Mouse (Mus musculus) gastrocnemius, adult 8-10 months (tissue): ENCODE data around the gene Spdye4c. TPM values are rescaled to one million over a fixed set of nuclear protein-coding genes. Genes with fewer than 3 reads are reported as not detected.

Source experiments
- DNase-seq, 2 experiments: peaks; one replicate each; pipeline ENCODE4 v3.0.0; 2022; ENCODE audit warnings: low spot score in 2 of 2
- total RNA-seq, 4 experiments: library from RNA; stranded (reverse); gene quantifications; 2 replicates each; pipeline ENCODE4 v1.2.4; 2022

The Spdye4c gene
- total RNA-seq: not detected

GRCm38 (mm10) chr2:128590909-128591308, at the start of gene Spdye4c:
Gene Spdye4c, plus strand, starts transcription at chr2:128591209.
- DNase-seq: no peak

- no peak for DNase-seq
Observed at GRCm38 (mm10) chr2:128543495-128543894, 47.5 kb upstream of the Spdye4c start.

GRCm38 (mm10) chr2:128544421-128545137, 46.4 kb upstream of the Spdye4c start:
- DNase-seq: peak; percentile 18 to 30

GRCm38 (mm10) chr2:128545447-128545846, 45.6 kb upstream of the Spdye4c start:
- DNase-seq: no peak

- no peak for DNase-seq
Observed at GRCm38 (mm10) chr2:128547079-128547478, 43.9 kb upstream of the Spdye4c start.

GRCm38 (mm10) chr2:128548262-128548661, 42.7 kb upstream of the Spdye4c start:
- no peak for DNase-seq

- DNase-seq: no peak
Observed at GRCm38 (mm10) chr2:128549561-128549960, 41.4 kb upstream of the Spdye4c start.

GRCm38 (mm10) chr2:128549963-128550362, 41.0 kb upstream of the Spdye4c start:
- DNase-seq: no peak

- no peak for DNase-seq
Observed at GRCm38 (mm10) chr2:128552080-128552791, 38.8 kb upstream of the Spdye4c start.

- no peak for DNase-seq
Observed at GRCm38 (mm10) chr2:128552798-128553720, 38.0 kb upstream of the Spdye4c start.

- DNase-seq: no peak
Observed at GRCm38 (mm10) chr2:128555082-128555481, 35.9 kb upstream of the Spdye4c start.

GRCm38 (mm10) chr2:128564195-128564594, 26.8 kb upstream of the Spdye4c start:
- no peak for DNase-seq

- DNase-seq: no peak
Observed at GRCm38 (mm10) chr2:128565904-128566303, 25.1 kb upstream of the Spdye4c start.

- no peak for DNase-seq
Observed at GRCm38 (mm10) chr2:128566304-128567147, 24.5 kb upstream of the Spdye4c start.

- no peak for DNase-seq
Observed at GRCm38 (mm10) chr2:128568018-128568417, 23.0 kb upstream of the Spdye4c start.

GRCm38 (mm10) chr2:128568490-128568889, 22.5 kb upstream of the Spdye4c start:
- no peak for DNase-seq

GRCm38 (mm10) chr2:128571001-128571400, 20.0 kb upstream of the Spdye4c start:
- DNase-seq: no peak

- peak; percentile 63 to 69 for DNase-seq
Observed at GRCm38 (mm10) chr2:128572726-128573624, 18.0 kb upstream of the Spdye4c start.

GRCm38 (mm10) chr2:128582881-128583280, 8.1 kb upstream of the Spdye4c start:
- DNase-seq: no peak

- DNase-seq: no peak
Observed at GRCm38 (mm10) chr2:128592301-128592700, 1.3 kb downstream of the Spdye4c start.
